Mouse (Mus musculus) hindbrain, embryonic 11.5 days (tissue): ENCODE results near the gene Gm10718. TPM values are rescaled to one million over a fixed set of nuclear protein-coding genes. Genes with fewer than 3 reads are reported as not detected.
A peak's percentile ranks its signal among the peaks of the same experiment; 100 is the strongest.
"Not testable (repeated sequence)": the region's sequence is repeated elsewhere in the genome, so short reads cannot be mapped to it uniquely, and the experiment has no call there.

ENCODE experiments used
- ATAC-seq: fragments of 200-750 bp; cut with Nextera tagmentation; 2 replicates; pipeline ENCODE4 v1.8.0; 2017; ENCODE audit warnings: mild to moderate bottlenecking, moderate TSS enrichment, moderate library complexity; ENCODE audit not compliant: low FRiP score
- DNase-seq: peaks from one replicate; pipeline ENCODE4 v3.0.0-alpha.2; 2015; ENCODE audit warnings: low spot score
- H3K27ac ChIP-seq: fragments of 300-500 bp; sonication (generic); 2 replicates; pipeline ENCODE4 v1.5.1; 2014; ENCODE audit warnings: mild to moderate bottlenecking, low read depth, low read length
- H3K27me3 ChIP-seq: fragments of 300-500 bp; sonication (generic); 2 replicates; pipeline ENCODE4 v1.6.1; 2014; ENCODE audit warnings: mild to moderate bottlenecking, low read length, moderate library complexity, mixed read lengths; ENCODE audit not compliant: control insufficient read depth, insufficient read depth
- H3K36me3 ChIP-seq: fragments of 300-500 bp; sonication (generic); 2 replicates; pipeline ENCODE4 v1.6.1; 2014; ENCODE audit warnings: mild to moderate bottlenecking, low read length, moderate library complexity, mixed read lengths; ENCODE audit not compliant: control insufficient read depth, insufficient read depth
- H3K4me1 ChIP-seq: fragments of 300-500 bp; sonication (generic); replicated peaks from 2 replicates; pipeline ENCODE4 v1.6.1; 2014; ENCODE audit warnings: low read length, mixed read lengths; ENCODE audit not compliant: control insufficient read depth, insufficient read depth
- H3K4me2 ChIP-seq: fragments of 300-500 bp; sonication (generic); replicated peaks from 2 replicates; pipeline ENCODE4 v1.6.1; 2014; ENCODE audit warnings: mild to moderate bottlenecking, low read depth, low read length
- H3K4me3 ChIP-seq: fragments of 300-500 bp; sonication (generic); 2 replicates; pipeline ENCODE4 v1.5.1; 2014; ENCODE audit warnings: low read depth, low read length
- H3K9ac ChIP-seq: fragments of 300-500 bp; sonication (generic); 2 replicates; pipeline ENCODE4 v1.6.1; 2014; ENCODE audit warnings: low read depth, low read length
- H3K9me3 ChIP-seq: fragments of 300-500 bp; sonication (generic); 2 replicates; pipeline ENCODE4 v1.6.1; 2016; ENCODE audit warnings: low read length; ENCODE audit not compliant: control insufficient read depth
- WGBS: fragments of 180-500 bp; shearing (Covaris S2); extraction: QIAGEN DNeasy Blood & Tissue Kit; methylation state at CpG from one replicate; pipeline ENCODE4 v1.1.7; 2014; 5-methylcytosine and 5-hydroxymethylcytosine counted together
- polyA plus RNA-seq: library from polyadenylated mRNA; unstranded; fragments of >200 nt; fragmentation: Nextera tagmentation; extraction: Ambion mirVana; gene quantifications from 2 replicates; pipeline ENCODE4 v1.2.1, GENCODE M21; 2014

Gene Gm10718
- 0.75 and 1.2 TPM in 2 replicates for polyA plus RNA-seq

DNA sequence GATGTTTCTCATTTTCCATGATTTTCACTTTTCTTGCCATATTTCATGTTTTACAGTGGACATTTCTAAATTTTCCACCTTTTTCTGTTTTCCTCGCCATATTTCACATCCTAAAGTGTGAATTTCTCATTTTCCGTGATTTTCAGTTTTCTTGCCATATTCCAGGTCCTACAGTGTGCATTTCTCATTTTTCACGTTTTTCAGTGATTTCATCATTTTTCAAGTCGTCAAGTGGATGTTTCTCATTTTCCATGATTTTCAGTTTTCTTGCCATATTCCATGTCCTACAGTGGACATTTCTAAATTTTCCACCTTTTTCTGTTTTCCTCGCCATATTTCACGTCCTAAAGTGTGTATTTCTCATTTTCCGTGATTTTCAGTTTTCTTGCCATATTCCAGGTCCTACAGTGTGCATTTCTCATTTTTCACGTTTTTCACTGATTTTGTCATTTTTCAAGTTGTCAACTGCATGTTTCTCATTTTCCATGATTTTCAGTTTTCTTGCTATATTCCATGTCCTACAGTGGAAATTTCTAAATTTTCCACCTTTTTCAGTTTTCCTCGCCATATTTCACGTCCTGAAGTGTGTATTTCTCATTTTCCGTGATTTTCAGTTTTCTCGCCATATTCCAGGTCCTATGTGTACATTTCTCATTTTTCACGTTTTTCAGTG is at the start of gene Gm10718:
Gene Gm10718 (plus strand): TSS at position 236 of the 673 bp plus-strand sequence.
- not testable (repeated sequence) for H3K9me3 ChIP-seq, H3K4me3 ChIP-seq, H3K4me2 ChIP-seq, H3K27ac ChIP-seq, ATAC-seq, DNase-seq, H3K27me3 ChIP-seq, H3K9ac ChIP-seq, H3K4me1 ChIP-seq, H3K36me3 ChIP-seq
- 74% methylated on average over 9 of the region's 13 CpGs for WGBS

GRCm38 (mm10) chr9:3000445-3000972 is 22.8 kb upstream of the Gm10718 start, which contains the start of gene Gm10722:
Gene Gm10722, plus strand, starts transcription at chr9:3000922.
- not testable (repeated sequence) for H3K27ac ChIP-seq, H3K4me3 ChIP-seq, ATAC-seq, H3K27me3 ChIP-seq, H3K9me3 ChIP-seq, H3K36me3 ChIP-seq, H3K9ac ChIP-seq, H3K4me1 ChIP-seq, H3K4me2 ChIP-seq
- DNase-seq, result peak; percentile 58
- 66% methylated on average over 12 of the region's 12 CpGs for WGBS

GRCm38 (mm10) chr9:3001006-3001405 is 22.3 kb upstream of the Gm10718 start:
- not testable (repeated sequence) for H3K27ac ChIP-seq, ATAC-seq
- WGBS, result 67% methylated on average over 8 of the region's 8 CpGs

GRCm38 (mm10) chr9:3001948-3002659 is 21.2 kb upstream of the Gm10718 start:
- ATAC-seq (peak; percentile 90), DNase-seq (peak; percentile 82)
- H3K27me3 ChIP-seq, H3K9me3 ChIP-seq, H3K9ac ChIP-seq, H3K27ac ChIP-seq, H3K36me3 ChIP-seq, H3K4me2 ChIP-seq, H3K4me1 ChIP-seq, H3K4me3 ChIP-seq: not testable (repeated sequence)
- WGBS, result 56% methylated on average over 8 of the region's 11 CpGs

More at GRCm38 (mm10) chr9:3001006-3001405, 22.3 kb upstream of the Gm10718 start:
- H3K4me3 ChIP-seq, H3K4me1 ChIP-seq, H3K4me2 ChIP-seq, H3K9ac ChIP-seq, H3K27me3 ChIP-seq, H3K36me3 ChIP-seq, H3K9me3 ChIP-seq, DNase-seq: not testable (repeated sequence)

DNA sequence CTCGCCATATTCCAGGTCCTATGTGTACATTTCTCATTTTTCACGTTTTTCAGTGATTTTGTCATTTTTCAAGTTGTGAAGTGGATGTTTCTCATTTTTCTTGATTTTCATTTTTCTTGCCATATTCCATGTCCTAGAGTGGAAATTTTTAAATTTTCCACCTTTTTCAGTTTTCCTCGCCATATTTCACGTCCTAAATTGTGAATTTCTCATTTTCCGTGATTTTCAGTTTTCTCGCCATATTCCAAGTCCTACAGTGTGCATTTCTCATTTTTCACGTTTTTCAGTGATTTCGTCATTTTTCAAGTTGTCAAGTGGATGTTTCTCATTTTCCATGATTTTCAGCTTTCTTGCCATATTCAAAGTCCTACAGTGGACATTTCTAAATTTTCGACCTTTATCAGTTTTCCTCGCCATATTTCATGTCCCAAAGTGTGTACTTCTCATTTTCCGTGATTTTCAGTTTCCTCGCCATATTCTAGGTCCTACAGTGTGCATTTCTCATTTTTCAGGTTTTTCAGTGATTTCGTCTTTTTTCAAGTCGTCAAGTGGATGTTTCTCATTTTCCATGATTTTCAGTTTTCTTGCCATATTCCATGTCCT is 20.5 kb upstream of the Gm10718 start, which contains the start of gene Gm11168:
Gene Gm11168 (plus strand): TSS at position 553 of the 603 bp plus-strand sequence.
- not testable (repeated sequence) for H3K4me3 ChIP-seq, H3K9me3 ChIP-seq, H3K4me2 ChIP-seq, H3K4me1 ChIP-seq, DNase-seq, ATAC-seq, H3K36me3 ChIP-seq, H3K27ac ChIP-seq, H3K9ac ChIP-seq, H3K27me3 ChIP-seq
- 70% methylated on average over 6 of the region's 14 CpGs for WGBS

DNA sequence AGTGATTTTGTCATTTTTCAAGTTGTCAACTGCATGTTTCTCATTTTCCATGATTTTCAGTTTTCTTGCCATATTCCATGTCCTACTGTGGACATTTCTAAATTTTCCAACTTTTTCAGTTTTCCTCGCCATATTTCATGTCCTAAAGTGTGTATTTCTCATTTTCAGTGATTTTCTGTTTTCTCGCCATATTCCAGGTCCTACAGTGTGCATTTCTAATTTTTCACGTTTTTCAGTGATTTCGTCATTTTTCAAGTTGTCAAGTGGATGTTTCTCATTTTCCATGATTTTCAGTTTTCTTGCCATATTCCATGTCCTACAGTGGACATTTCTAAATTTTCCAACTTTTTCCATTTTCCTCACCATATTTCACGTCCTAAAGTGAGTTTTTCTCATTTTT is 17.2 kb upstream of the Gm10718 start:
- H3K36me3 ChIP-seq, H3K27ac ChIP-seq, H3K27me3 ChIP-seq, H3K9ac ChIP-seq, H3K4me3 ChIP-seq, DNase-seq, H3K4me2 ChIP-seq, H3K4me1 ChIP-seq, H3K9me3 ChIP-seq: not testable (repeated sequence)
- 84% methylated on average over 1 of the region's 5 CpGs for WGBS
- 0 out of 2 replicates have a peak, but pooled peaks have one; percentile 1 for ATAC-seq

DNA sequence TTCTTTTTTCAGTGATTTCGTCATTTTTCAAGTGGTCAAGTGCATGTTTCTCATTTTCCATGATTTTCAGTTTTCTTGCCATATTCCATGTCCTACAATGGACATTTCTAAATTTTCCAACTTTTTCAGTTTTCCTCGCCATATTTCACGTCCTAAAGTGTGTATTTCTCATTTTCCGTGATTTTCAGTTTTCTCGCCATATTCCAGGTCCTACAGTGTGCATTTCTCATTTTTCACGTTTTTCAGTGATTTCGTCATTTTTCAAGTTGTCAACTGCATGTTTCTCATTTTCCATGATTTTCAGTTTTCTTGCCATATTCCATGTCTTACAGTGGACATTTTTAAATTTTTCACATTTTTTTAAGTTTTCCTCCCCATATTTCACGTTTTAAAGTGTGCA is 16.7 kb upstream of the Gm10718 start:
- H3K4me2 ChIP-seq, H3K9ac ChIP-seq, DNase-seq, H3K36me3 ChIP-seq, H3K9me3 ChIP-seq, H3K4me1 ChIP-seq, H3K4me3 ChIP-seq, H3K27ac ChIP-seq, H3K27me3 ChIP-seq: not testable (repeated sequence)
- ATAC-seq, result peak; percentile 79
- WGBS, result 60% methylated on average over 7 of the region's 8 CpGs

GRCm38 (mm10) chr9:3007272-3007671 is 16.1 kb upstream of the Gm10718 start:
- 76% methylated on average over 7 of the region's 9 CpGs for WGBS
- not testable (repeated sequence) for H3K27me3 ChIP-seq, H3K27ac ChIP-seq, H3K4me1 ChIP-seq, H3K9ac ChIP-seq, H3K4me2 ChIP-seq, H3K4me3 ChIP-seq, H3K36me3 ChIP-seq, H3K9me3 ChIP-seq, ATAC-seq
- peak; percentile 42 for DNase-seq
